19 mouse cellular contexts compared by ENCODE assay signal in genomic region chr9:51781092-51781491, GRCm38 (mm10). TPM values are rescaled to one million over a fixed set of nuclear protein-coding genes. Genes with fewer than 3 reads are reported as not detected.
"Had no signal": no experiment of that assay in that cellular context is flagged by ENCODE, and none has a peak within 500 bp of the region (broad histone marks: within the 10 kb centered on the region; RNA-seq: fewer than 3 reads in every experiment).

No protein-coding gene starts in this region.

- H3K9me3 ChIP-seq: lung, embryonic 15.5 days; megakaryocyte, embryonic 14.5 days; midbrain, embryonic 12.5 days; neural tube, embryonic 13.5 days; neural tube, embryonic 15.5 days; stomach, embryonic 15.5 days had no signal

- H3K36me3 ChIP-seq: lung, embryonic 15.5 days; midbrain, embryonic 12.5 days; neural tube, embryonic 13.5 days; neural tube, embryonic 15.5 days; stomach, embryonic 15.5 days had no signal

- H3K4me1 ChIP-seq: lung, embryonic 15.5 days; megakaryocyte, embryonic 14.5 days; midbrain, embryonic 12.5 days; stomach, embryonic 15.5 days had no signal

- H3K27me3 ChIP-seq: lung, embryonic 15.5 days; megakaryocyte, embryonic 14.5 days; midbrain, embryonic 12.5 days; neural tube, embryonic 13.5 days; neural tube, embryonic 15.5 days; stomach, embryonic 15.5 days had no signal

- H3K27ac ChIP-seq: lung, embryonic 15.5 days; macrophage; midbrain, embryonic 12.5 days; neural tube, embryonic 13.5 days; neural tube, embryonic 15.5 days; stomach, embryonic 15.5 days; stomach, postnatal 0 days had no signal

- DNase-seq: liver, postnatal 0 days; lung, adult 2 months; lung, postnatal 14 days; lung, postnatal 36 days; midbrain, embryonic 14.5 days; right cerebral cortex, postnatal 14 days; thymus, adult 2 months; thymus, postnatal 25 days; thymus, postnatal 4 days had no signal

- H3K4me3 ChIP-seq: lung, embryonic 15.5 days; megakaryocyte, embryonic 14.5 days; midbrain, embryonic 12.5 days; myocyte; neural tube, embryonic 13.5 days; neural tube, embryonic 15.5 days; stomach, embryonic 15.5 days had no signal

RNA-seq across cellular contexts. Expression of gene Arhgap20, which starts 16.0 kb away (rescaled TPM):
- total RNA-seq: megakaryocyte progenitor cell, adult 5-6 weeks had no signal
- polyA plus RNA-seq: macrophage had no signal
